Mouse (Mus musculus) embryonic facial prominence, embryonic 10.5 days (tissue): ENCODE results near the gene Acpp. TPM values are rescaled to one million over a fixed set of nuclear protein-coding genes. Genes with fewer than 3 reads are reported as not detected.
"Not testable (repeated sequence)": the region's sequence is repeated elsewhere in the genome, so short reads cannot be mapped to it uniquely, and the experiment has no call there.

Experiments used
- DNase-seq: peaks from one replicate; pipeline ENCODE4 v3.0.0-alpha.2; 2017; ENCODE audit warnings: low spot score
- H3K27ac ChIP-seq: fragments of 300-500 bp; sonication (generic); replicated peaks from 2 replicates; pipeline ENCODE4 v1.5.1; 2016; ENCODE audit warnings: mild to moderate bottlenecking
- H3K27me3 ChIP-seq: fragments of 300-500 bp; sonication (generic); replicated peaks from 2 replicates; pipeline ENCODE4 v1.6.1; 2016; ENCODE audit warnings: low read depth, mild to moderate bottlenecking; ENCODE audit not compliant: poor library complexity, severe bottlenecking
- H3K36me3 ChIP-seq: fragments of 300-500 bp; sonication (generic); replicated peaks from 2 replicates; pipeline ENCODE4 v1.6.1; 2016; ENCODE audit warnings: mild to moderate bottlenecking, moderate library complexity
- H3K4me1 ChIP-seq: fragments of 300-500 bp; sonication (generic); 2 replicates; pipeline ENCODE4 v1.6.1; 2016
- H3K4me3 ChIP-seq: fragments of 300-500 bp; sonication (generic); 2 replicates; pipeline ENCODE4 v1.5.1; 2016; ENCODE audit warnings: mild to moderate bottlenecking, moderate library complexity
- H3K9me3 ChIP-seq: fragments of 300-500 bp; sonication (generic); 2 replicates; pipeline ENCODE4 v1.6.1; 2016; ENCODE audit warnings: mild to moderate bottlenecking
- WGBS: fragments of 180-500 bp; shearing (Covaris S2); methylation state at CpG from one replicate; pipeline ENCODE4 v1.1.7; 2016; 5-methylcytosine and 5-hydroxymethylcytosine counted together
- polyA plus RNA-seq: library from polyadenylated mRNA; unstranded; fragments of >200 nt; fragmentation: Nextera tagmentation; extraction: Ambion mirVana; gene quantifications from 2 replicates; pipeline ENCODE4 v1.2.1, GENCODE M21; 2016

Gene Acpp
- 0.53 and 0.97 TPM in 2 replicates for polyA plus RNA-seq

GRCm38 (mm10) chr9:104337183-104337931 is at the start of gene Acpp:
Acpp (minus strand) TSS chr9:104337748.
- Histone ChIP-seq H3K4me1 (peaks cover 11% of the 10 kb centered on the region), H3K9me3 (no peaks in the 10 kb centered on the region), H3K36me3 (no peaks in the 10 kb centered on the region), H3K27me3 (no peaks in the 10 kb centered on the region), H3K4me3 (peak within 1 kb of the TSS; percentile 47), H3K27ac (peak within 1 kb of the TSS; percentile 32; the same call in 1 of the 2 replicates)
- WGBS = 17% methylated on average over 18 of the region's 18 CpGs
- DNase-seq = peak; percentile 57

DNA sequence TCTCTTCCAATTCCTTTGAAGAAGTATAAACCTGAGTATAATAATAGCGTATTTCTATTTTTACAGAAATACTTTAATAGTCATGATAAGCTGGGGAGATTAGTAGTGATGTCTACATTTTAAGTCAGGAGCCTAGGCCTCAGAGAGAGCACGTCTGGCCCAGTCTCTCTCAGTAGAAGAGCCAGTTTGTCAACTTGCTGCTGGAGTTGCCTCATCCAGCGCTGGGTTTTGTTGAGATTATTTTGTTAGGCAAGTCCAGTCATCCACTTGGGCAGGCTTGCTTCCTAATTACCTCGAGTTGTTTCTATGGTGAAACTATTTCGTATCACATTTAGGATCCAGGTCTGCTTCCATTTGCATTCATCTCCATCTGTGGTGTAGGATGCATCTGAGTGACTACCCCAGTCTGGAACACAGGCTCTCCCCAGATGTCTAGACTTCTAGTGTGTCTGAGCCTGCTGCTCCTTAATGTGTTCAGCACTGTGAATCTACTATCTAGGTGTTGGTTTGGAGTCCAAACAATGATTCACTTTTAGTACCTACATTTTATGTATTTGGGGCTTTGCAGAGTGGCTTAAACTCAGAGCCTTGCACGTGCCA is 45.1 kb upstream of the Acpp start:
- DNase-seq = no peak
- H3K9me3 ChIP-seq = no peaks in the 10 kb centered on the region
- no peaks in the 10 kb centered on the region for H3K27me3 ChIP-seq
- whole genome bisulfite sequencing = 82% methylated on average over 6 of the region's 6 CpGs
- H3K4me1 ChIP-seq = no peaks in the 10 kb centered on the region
- no peak overlapping the region for H3K27ac ChIP-seq
- no peaks in the 10 kb centered on the region for H3K36me3 ChIP-seq
- H3K4me3 ChIP-seq = no peak overlapping the region

DNA sequence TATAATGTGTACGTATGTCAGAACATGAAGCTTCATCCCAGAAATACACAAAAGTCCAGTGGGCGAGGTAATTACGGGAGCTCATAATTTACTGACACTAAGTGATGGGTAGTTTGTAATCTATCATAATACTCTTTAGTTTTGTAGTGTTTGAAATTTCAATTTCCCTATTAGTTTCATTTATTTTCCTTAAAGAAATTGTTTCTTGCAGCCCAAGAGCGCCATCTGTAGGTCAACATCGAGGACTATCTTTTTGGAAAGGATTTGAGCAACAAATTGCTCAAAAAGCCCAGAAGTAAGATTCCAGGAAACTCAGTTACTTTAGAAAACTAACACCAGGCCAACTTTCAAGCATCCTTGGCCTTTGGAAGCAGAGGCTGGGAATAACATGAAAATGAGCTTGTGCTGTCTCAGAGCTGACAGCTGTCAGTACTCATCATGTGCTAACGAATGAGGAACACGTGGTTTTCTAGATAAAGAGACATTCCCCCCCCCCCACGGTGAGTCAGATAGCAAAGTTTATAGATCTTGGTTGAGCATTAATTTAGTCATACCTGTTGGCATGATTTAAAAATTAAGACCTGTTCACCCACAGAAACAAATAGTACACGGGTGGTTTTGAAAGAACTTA is 42.1 kb upstream of the Acpp start:
- WGBS = 70% methylated on average over 9 of the region's 9 CpGs
- Histone ChIP-seq H3K4me1 (no peaks in the 10 kb centered on the region), H3K36me3 (no peaks in the 10 kb centered on the region), H3K4me3 (no peak overlapping the region), H3K9me3 (no peaks in the 10 kb centered on the region), H3K27me3 (no peaks in the 10 kb centered on the region), H3K27ac (no peak overlapping the region)
- DNase-seq = peak; percentile 10

DNA sequence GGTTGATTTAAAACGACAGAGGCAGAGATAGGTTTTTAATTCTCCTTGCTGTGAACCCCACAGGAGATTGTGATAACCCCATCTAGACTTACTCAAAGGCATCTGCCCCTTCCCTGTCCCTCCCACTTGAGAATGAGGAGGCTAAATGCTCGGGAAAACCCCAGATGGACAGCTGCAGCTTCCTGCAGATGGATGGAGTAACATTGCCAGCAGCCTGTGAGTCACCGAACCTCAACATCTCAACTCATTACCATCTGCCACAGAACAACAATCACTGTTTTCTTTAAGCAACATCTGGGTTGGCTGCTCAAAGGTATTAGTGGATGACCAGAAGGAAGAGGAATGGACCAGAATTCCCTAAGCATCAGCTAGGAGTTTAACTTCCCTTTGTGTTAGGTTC is 38.0 kb upstream of the Acpp start:
- no peak for DNase-seq

GRCm38 (mm10) chr9:104373253-104373652 is 35.7 kb upstream of the Acpp start:
- Histone ChIP-seq H3K27ac (no peak overlapping the region), H3K36me3 (no peaks in the 10 kb centered on the region), H3K9me3 (no peaks in the 10 kb centered on the region), H3K27me3 (no peaks in the 10 kb centered on the region), H3K4me1 (no peaks in the 10 kb centered on the region), H3K4me3 (no peak overlapping the region)
- peak; percentile 53 for DNase-seq
- WGBS = 33% methylated on average over 6 of the region's 6 CpGs

More for the DNA sequence above, 38.0 kb upstream of the Acpp start:
- Histone ChIP-seq H3K27me3 (no peaks in the 10 kb centered on the region), H3K36me3 (no peaks in the 10 kb centered on the region), H3K27ac (no peak overlapping the region), H3K4me1 (no peaks in the 10 kb centered on the region), H3K4me3 (no peak overlapping the region), H3K9me3 (no peaks in the 10 kb centered on the region)
- 47% methylated on average over 3 of the region's 3 CpGs for WGBS

DNA sequence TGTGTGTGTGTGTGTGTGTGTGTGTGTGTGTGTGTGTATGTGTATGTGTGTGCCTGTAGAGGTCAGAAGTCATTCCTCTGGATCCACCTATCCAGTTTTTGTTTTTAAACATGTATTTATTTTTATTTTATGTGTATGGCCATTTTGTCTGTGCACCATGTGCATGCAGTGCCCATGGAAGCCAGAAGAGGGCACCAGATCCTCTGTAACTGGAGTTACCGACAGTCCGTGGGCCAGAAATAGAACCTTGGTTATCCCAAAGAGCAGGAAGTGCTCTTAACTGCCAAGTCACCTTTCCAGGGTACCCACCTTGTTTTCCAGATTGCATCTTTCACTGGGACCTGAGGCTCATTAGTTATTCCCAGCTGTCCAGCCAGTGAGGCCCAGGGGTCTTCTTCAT is 29.4 kb upstream of the Acpp start:
- H3K4me3 ChIP-seq = no peak overlapping the region
- no peak overlapping the region for H3K27ac ChIP-seq
- H3K27me3 ChIP-seq = no peaks in the 10 kb centered on the region
- H3K9me3 ChIP-seq = peaks cover 7% of the 10 kb centered on the region; the same call in 1 of the 2 replicates
- no peaks in the 10 kb centered on the region for H3K36me3 ChIP-seq
- DNase-seq = no peak
- 88% methylated on average over 2 of the region's 2 CpGs for WGBS
- no peaks in the 10 kb centered on the region for H3K4me1 ChIP-seq

GRCm38 (mm10) chr9:104361951-104362350 is 24.4 kb upstream of the Acpp start:
- not testable (repeated sequence) for H3K27ac ChIP-seq, H3K36me3 ChIP-seq, H3K27me3 ChIP-seq, DNase-seq, H3K9me3 ChIP-seq, H3K4me1 ChIP-seq, H3K4me3 ChIP-seq
- 74% methylated on average over 1 of the region's 1 CpGs for WGBS

DNA sequence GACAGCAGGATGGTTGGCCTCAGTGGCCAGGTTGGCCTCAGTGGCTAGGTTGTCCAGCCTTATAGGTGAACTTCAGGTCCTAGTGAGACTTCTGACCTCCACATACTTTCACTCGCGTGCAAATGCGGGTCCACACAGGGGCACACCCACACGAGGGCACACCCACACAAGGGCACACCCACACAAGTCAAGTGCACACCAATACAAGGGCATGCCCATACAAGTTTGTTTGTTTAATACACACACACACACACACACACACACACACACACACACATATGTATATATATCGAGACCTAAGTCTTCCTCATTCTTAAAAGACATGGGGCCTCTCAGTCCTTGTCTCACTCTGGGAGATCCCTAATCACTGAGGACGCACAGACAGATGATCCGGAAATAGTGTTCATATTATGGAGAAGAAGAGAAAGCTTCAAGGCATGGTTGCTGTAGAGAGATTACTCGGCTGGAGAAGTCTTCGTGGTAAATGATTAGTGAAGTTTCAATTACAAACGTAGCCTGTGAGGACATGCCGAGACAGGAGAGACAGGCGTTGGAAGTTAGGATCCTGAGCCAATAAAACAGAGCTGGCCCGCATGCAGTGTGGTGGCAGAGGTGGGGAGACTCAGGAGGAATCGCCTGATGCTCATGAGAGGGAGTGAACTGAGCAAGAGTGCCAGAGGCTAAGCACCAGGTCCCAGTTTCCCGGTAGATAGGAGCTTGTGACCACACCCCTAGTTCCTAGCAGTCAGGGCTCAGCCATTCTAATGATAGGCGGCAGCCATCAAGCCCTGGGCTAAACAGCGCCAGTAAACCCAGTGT is 23.7 kb upstream of the Acpp start:
- DNase-seq = no peak
- H3K4me1 ChIP-seq = peaks cover under 1% of the 10 kb centered on the region; the same call in 1 of the 2 replicates
- H3K9me3 ChIP-seq = peaks cover 7% of the 10 kb centered on the region; the same call in 1 of the 2 replicates
- no peaks in the 10 kb centered on the region for H3K27me3 ChIP-seq
- 80% methylated on average over 17 of the region's 17 CpGs for WGBS
- H3K36me3 ChIP-seq = no peaks in the 10 kb centered on the region
- no peak overlapping the region for H3K4me3 ChIP-seq
- H3K27ac ChIP-seq = no peak overlapping the region

GRCm38 (mm10) chr9:104360389-104360788 is 22.8 kb upstream of the Acpp start:
- 87% methylated on average over 4 of the region's 4 CpGs for WGBS
- no peak for DNase-seq
- Histone ChIP-seq H3K27ac (no peak overlapping the region), H3K27me3 (no peaks in the 10 kb centered on the region), H3K36me3 (no peaks in the 10 kb centered on the region), H3K9me3 (peaks cover 7% of the 10 kb centered on the region; the same call in 1 of the 2 replicates), H3K4me3 (no peak overlapping the region), H3K4me1 (peaks cover 5% of the 10 kb centered on the region)

- Histone ChIP-seq H3K4me3 (no peak overlapping the region), H3K9me3 (no peaks in the 10 kb centered on the region)
Observed at GRCm38 (mm10) chr9:104355521-104356270, 18.1 kb upstream of the Acpp start.

GRCm38 (mm10) chr9:104344136-104344535 is 6.6 kb upstream of the Acpp start:
- Histone ChIP-seq H3K4me3 (no peak overlapping the region), H3K9me3 (no peaks in the 10 kb centered on the region), H3K36me3 (no peaks in the 10 kb centered on the region), H3K27me3 (no peaks in the 10 kb centered on the region), H3K27ac (no peak overlapping the region), H3K4me1 (no peaks in the 10 kb centered on the region)
- DNase-seq = no peak
- WGBS = 89% methylated on average over 5 of the region's 5 CpGs

More at GRCm38 (mm10) chr9:104355521-104356270, 18.1 kb upstream of the Acpp start:
- no peaks in the 10 kb centered on the region for H3K27me3 ChIP-seq
- 80% methylated on average over 8 of the region's 8 CpGs for WGBS
- DNase-seq = no peak
- H3K36me3 ChIP-seq = no peaks in the 10 kb centered on the region
- no peak overlapping the region for H3K27ac ChIP-seq
- H3K4me1 ChIP-seq = peaks cover 5% of the 10 kb centered on the region
